Mouse (Mus musculus) heart, adult 11 months (tissue): ENCODE results near the gene Vegfd.

Experiments used
- DNase-seq: peaks from one replicate; pipeline ENCODE4 v3.0.0; 2022

The Vegfd gene

GRCm38 (mm10) chrX:164373081-164373480 is at the start of gene Vegfd:
Vegfd (plus strand) TSS chrX:164373378.
- peak; percentile 96 for DNase-seq

DNA sequence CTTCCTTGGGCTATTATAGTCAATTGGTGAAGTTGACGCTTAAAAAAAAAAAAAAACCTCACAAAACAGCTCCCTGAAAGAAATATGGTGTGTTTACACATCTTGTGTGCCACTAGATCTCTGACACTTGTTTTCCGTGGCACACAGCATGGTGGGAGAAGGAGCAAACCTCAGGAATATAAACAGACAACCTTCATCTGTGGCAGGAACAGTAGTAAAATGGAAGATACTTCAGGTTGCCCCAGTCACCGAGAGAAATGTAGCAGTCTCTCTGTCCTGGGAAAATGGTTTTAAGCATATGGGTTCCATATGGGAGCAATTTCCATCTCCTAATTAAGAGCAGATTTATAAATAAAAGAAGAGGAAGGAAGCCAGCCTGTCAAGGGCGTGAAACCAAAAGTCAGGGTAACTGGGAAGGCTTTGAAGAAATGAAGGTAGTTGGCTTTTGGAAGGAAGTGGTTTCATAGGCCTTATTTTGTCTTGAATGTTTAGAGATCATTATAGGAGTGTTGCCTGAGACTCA is 49.7 kb upstream of the Vegfd start:
- no peak for DNase-seq

DNA sequence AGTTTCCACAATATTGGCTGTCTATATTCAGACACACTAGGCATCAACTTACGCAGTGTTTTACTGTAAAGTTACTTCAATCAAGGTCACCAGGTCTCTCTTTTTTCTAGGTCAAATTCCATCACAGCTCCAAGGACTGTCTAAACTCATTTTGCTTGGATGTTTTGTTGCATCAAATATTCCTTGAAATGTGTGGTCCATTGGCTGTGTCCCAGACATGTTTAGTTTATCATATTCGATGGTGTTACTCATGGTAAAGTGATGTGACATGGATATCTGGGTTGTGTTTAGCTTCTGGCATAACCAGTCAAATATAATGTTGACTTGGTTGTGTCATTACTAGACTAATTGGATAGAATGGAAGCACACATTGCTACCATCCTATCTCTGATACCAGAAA is 42.8 kb upstream of the Vegfd start:
- no peak for DNase-seq

DNA sequence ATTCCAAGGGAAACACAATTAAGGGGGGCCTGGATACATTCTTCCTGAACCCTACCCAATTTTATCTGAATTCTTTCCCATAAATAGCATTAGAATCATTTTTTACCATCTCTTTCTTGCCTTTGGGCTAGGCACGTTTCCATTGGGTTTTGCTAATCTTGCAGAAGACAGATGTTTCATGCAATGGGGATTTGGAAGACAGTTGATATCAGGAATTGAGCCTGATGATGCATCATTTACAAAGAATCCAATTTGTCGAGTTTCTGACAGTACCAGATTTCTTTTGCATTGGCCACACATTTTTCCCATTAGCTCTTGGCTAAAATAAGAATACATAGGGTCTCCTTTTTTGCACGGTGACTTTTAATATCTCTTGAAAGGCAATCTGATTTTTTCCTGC is 42.4 kb upstream of the Vegfd start:
- DNase-seq, result no peak

DNA sequence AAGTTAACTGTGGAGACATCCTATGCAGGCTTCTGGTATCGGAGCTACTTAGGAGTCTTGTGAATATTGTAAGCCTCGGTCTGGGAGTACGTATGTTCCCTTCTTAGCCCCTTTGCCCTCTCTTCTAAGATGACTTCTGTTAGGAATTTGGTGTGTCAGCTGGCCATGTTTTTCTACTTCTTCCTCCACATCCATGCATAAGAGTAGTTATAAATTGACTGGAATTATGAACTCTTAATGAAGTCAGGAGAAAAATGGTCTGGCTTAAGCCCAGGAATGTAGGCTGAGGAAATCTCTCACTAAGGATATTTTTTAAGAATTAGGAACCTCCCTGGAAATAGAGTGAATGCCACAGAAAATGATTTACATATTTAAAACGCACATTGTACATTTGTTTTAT is 34.6 kb upstream of the Vegfd start:
- DNase-seq, result no peak

- DNase-seq, result no peak
These were observed 27.7 kb upstream of the Vegfd start for GRCm38 (mm10) chrX:164345359-164345938.

GRCm38 (mm10) chrX:164348937-164349336 is 24.2 kb upstream of the Vegfd start:
- DNase-seq, result no peak

- no peak for DNase-seq
These were observed 7.9 kb upstream of the Vegfd start for GRCm38 (mm10) chrX:164365153-164365865.

DNA sequence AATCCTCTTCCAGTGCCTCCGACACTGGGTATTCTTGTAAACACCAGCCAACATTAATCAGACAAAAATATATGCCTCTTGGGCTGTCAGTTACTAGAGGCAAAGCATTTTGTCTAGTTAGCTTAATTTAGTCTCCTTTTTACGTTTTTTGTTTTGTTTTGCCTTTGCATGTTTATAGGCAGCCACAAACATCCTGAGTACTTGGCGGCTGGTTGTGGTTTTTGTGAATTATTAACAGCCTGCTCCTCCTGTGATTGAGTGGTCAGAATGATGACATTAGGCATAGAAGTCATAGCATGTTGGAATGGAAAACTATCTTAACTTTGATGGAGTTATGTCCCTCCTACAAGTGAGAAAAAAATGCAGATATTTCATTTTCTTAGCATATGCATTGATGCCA is 2.6 kb upstream of the Vegfd start:
- no peak for DNase-seq

DNA sequence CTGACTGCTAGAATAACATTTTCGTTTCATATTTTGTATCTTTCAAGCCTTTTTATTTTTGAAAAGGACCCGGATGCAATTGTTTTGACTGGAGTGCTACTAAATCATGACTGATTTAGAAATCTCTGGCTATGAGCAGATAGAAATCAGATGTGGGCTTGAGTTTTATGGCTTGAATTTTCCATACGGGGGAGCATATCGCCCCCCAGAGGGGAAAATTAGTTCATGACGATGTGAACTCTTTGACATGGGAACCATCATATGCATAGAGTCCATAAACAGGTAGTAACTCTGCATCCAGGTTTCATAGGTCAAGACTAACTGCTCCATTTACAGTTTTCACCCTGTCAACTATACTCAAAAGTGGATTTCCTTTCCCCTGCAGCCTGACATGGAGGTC is 1.4 kb downstream of the Vegfd start:
- DNase-seq, result no peak

- no peak for DNase-seq
These were observed 6.5 kb downstream of the Vegfd start for GRCm38 (mm10) chrX:164379721-164380120.

GRCm38 (mm10) chrX:164381618-164382408 is 8.6 kb downstream of the Vegfd start:
- peak; percentile 98 for DNase-seq

- peak; percentile 12 for DNase-seq
These were observed 20.9 kb downstream of the Vegfd start for GRCm38 (mm10) chrX:164394091-164394490.

- DNase-seq, result peak; percentile 11
These were observed 25.3 kb downstream of the Vegfd start for GRCm38 (mm10) chrX:164398456-164398855.

DNA sequence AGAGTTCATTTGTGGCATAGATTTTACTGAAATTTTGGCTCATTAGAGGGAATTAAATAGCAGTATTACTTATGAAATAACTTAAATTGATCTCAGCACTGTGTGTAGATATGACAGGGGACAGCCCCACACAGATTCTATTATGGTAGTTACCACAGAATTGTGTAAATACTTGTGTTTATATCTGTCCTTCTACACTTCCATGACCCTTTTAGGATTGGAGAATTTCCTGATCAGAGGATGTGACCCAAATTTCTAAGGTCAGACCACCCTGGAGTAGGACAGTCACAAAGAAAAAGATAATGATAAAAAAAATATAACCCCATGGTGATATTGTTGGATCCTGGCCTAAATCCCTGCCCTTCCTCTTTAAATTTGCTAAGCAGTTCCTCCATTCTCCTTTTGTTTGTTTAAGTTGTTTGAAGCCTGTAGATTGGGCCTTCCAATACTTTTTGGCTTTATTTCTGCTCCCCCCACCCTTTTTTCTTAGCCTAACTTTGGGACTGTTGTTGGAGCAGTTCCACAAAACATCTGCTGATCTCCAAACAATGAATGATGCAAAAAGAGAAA is 32.0 kb downstream of the Vegfd start:
- peak; percentile 16 for DNase-seq

- peak; percentile 46 for DNase-seq
These were observed 33.2 kb downstream of the Vegfd start for GRCm38 (mm10) chrX:164406133-164407022.

GRCm38 (mm10) chrX:164408301-164408927 is 35.2 kb downstream of the Vegfd start:
- DNase-seq, result peak; percentile 6

- no peak for DNase-seq
These were observed 37.4 kb downstream of the Vegfd start for GRCm38 (mm10) chrX:164410562-164410961.

DNA sequence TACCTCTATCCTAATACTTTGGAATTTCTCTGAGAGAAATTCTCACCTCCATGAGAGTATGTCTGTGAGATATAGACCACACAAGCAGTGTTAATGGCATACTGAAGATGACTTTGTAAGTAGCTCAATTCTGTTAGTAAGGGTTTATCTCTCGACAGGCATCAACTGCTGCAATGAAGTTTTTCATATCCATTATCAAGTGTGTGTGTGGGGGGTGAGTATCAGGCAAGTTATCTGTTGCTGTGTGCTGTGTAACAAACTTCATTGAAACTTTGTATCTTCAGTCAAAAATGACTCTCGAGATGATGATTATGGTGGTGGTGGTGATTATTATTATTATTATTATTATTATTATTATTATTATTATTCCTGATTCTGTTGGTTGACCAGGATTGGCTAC is 43.6 kb downstream of the Vegfd start:
- no peak for DNase-seq

DNA sequence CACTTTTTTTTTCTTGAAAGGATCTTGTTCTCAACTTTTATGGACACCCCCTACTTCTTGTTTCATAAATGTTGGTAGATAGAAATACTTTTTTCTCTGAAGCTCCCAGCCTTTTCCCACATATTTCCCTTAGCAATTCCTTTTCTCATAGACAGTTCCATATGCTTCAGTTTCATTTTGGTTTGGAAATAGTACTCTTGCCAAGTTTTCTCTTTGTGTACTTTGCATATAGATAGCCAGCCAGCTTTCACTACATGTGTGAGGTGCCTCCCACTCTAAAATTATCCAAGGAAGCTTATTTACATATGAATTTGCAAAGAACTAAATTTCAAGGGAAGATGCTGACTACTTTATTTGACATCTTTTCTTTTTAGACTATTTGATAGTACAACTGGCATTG is 44.8 kb downstream of the Vegfd start:
- DNase-seq, result no peak

DNA sequence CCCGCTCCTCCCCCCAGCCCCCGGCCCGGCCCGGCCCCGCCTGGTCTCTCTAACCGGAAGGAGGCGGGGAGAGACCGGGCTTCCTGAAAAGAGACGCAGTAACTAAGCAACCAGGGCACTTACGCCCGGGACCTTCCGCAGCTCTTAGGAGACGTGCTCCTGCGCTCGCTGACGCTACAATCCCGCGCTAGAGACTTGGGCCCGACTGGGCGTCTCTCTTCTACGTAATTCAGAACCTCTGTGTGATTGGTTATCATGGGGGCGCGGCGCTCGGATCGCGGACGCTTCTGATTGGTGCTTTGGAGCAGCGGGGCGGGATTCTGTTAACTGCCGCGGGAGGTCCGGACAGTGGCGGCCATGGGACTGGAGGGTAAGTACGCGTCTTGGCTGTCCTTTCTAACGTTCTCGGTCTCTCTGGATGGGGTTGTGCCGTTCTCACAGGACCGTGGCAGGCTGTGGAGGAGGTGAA is 46.3 kb downstream of the Vegfd start, which contains the start of gene Piga:
Gene Piga, plus strand, starts transcription at position 317 of the 469 bp plus-strand sequence.
- peak; percentile 100 for DNase-seq

DNA sequence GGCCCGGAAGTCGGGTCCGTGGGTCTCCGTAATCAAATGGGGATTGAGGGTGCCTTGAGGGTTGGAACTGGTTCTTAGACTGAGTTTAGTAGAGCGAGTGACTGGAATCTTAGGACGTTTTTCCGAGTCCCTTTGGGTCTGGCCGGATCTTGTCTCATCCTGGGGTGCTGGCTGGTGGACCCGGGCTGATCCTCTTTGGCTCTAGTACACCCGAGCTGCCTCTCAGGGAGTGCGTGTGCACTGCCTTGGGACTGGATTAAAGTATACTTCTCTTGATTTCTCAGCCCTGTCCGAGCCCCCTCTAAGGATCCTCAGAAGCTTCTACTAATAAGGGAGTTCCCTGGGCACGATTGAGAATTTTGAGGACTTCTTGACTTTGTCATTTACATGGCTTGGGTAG is 46.8 kb downstream of the Vegfd start:
- no peak for DNase-seq
